Mouse (Mus musculus): Measurements from ENCODE around the gene Ccdc138.

The Ccdc138 gene

DNA sequence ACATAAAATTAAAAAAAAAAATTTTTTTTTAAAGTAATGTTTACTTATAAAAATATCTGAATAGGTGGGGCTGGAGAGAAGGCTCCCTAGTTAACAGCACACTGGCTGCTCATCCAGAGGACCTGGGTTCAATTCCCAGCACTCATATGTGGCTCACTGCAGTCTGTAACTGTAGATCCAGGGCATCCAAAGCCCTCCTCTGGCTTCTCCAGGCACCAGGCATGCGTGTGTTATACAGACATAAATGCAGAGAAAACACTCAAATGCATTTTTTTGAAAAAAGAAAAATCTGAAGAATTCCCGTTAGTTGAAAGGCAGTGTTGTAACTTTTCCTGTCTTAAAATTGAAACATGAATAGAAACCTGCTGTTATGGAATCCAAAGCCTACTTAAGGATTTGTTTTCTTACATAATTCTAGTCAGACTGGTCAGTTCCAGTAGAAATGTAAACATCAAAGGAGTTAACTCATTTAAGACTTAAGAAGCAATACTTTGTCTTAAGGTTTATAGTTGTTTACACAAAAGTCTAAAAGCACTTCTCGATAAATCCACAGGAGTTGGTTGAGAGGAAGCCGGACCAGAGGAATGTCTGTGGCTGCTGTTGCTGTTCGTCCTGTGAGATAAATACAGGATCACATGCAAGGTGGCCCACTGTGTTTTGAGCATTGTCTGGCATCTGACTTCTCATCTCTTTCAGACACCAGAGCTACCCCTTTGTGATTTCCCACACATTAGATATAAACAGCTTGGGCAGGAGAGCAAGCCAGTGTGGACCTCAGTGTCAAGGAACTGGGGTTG is 87.9 kb downstream of the Ccdc138 start:
- no peak for DNase-seq (ENCODE audit: low read depth, low spot score)

DNA sequence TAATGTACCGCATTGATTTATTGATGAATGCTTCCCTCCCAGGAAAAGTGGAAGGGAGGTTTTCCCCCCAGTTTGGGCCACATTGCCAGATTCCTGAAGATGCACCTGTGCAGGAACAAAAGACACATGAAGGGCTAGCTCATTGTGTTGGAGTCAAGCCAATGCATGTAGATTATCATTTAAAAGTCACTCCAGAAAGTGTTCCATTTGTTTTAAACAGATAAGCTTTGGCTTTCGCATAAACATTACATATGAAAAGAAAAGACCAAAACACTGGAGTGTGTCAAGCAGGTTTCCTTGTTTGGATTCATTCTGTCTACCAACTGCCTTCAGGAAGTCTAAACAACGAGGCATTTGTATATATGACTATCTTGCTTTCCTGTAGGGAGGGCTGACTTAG is 96.7 kb downstream of the Ccdc138 start:
- no peak for DNase-seq (ENCODE audit: low read depth, low spot score)

- DNase-seq (ENCODE audit: low read depth, low spot score) = no peak
Observed at GRCm38 (mm10) chr10:58595197-58595596, 97.4 kb downstream of the Ccdc138 start.

DNA sequence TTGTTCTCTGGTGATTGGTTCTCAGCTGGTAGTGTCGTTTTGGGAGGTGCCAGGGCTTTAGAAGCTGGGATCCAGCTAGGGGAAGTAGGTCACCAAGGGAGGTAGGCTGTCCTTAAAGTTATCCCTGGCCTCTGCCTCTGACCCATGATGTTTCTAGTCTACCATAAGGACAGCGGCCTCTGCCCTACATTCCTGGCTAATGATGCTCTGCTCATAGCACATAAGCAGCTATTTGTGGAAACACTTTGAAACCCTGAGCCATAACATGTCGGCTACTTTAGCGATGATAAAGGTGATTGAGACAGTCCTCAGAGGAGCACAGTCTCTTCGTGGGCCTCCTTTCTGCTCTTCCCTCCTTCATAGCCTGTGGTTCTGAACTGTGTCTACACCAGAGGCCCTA is 98.1 kb downstream of the Ccdc138 start:
- no peak for DNase-seq (ENCODE audit: low read depth, low spot score)

DNA sequence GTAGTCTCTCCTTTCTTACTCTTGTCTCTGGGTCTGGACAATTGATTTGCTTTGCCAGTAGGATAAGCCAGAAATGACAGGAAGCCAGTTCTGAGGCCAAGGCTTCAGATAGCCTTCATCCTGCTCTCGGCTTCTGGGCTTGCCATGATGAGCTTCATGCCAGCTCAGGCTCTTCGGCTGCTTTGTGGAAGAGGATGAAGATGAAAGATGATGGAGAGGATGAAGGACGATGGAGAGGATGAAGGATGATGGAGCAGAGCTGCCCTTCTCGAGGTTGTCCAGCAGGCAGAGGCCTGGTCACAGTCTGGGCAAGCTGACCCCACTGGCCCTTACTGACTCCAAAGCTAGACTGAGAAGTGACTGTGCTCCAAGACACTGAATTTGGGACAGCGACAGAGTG is 102.4 kb downstream of the Ccdc138 start:
- DNase-seq (ENCODE audit: low read depth, low spot score) = no peak

- DNase-seq (ENCODE audit: low read depth, low spot score) = no peak
Observed at GRCm38 (mm10) chr10:58600983-58601382, 103.2 kb downstream of the Ccdc138 start.

DNA sequence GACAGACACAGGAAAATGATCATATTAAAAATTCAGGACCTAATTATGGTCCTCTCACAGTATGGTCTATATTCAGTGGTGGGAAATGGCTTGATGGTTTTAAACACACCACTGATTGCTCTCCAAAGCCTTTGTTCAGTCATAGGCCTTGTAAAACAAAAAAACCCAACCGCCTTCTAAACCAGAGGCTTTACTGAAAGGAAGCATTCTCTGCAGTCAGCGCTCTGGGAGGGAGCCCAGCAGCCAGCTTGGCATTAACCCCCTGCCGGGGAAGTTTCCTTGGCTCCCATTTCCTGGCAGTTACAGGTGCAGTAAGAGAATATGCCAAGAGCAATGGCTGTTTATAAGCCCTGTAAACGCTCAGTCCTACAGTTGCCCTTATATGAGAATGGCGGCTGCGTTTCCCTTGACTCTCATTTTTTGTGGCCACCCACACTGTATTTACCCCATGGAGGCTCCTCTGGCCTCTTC is 103.7 kb downstream of the Ccdc138 start:
- peak; percentile 74 for DNase-seq (ENCODE audit: low read depth, low spot score)

DNA sequence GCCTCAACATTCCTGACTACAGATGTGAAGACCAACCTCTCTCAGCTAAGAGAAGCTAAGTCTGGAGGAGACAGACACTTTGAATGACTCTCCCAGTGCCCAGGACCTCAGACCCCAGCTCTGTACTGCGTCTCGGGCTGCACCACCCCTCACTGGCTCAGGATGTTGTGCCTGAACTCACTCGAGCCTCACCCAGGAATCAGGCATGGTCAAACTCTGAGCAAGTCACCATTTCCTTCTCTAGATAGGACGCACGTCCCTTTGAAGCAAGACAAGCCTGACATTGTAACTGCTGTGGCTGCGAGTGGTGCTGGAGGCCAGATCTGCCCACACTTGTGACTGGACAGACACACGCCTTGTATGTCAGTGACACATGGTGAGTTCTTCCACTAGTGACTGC is 104.2 kb downstream of the Ccdc138 start:
- no peak for DNase-seq (ENCODE audit: low read depth, low spot score)

GRCm38 (mm10) chr10:58604779-58605178 is 107.0 kb downstream of the Ccdc138 start:
- DNase-seq (ENCODE audit: low read depth, low spot score) = peak; percentile 49

DNA sequence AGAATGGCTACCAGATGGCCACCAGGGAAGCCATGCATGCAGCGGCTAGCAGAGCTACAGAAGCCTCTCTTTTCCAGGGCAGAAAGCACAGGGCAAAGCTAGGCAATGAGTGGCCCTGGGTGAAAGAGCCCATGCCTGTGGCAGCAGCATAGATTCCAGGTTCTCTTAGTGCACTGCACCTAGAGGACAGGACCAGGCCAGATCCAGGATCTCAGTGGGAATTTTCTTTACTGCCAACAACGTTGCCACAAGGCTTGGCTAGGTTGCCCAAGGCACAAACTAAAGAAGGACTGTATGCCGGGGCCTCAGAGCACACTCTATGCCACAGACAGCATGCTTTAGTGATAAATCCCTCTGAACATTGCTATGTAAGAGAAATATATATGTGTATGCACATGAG is 108.6 kb downstream of the Ccdc138 start:
- no peak for DNase-seq (ENCODE audit: low read depth, low spot score)

DNA sequence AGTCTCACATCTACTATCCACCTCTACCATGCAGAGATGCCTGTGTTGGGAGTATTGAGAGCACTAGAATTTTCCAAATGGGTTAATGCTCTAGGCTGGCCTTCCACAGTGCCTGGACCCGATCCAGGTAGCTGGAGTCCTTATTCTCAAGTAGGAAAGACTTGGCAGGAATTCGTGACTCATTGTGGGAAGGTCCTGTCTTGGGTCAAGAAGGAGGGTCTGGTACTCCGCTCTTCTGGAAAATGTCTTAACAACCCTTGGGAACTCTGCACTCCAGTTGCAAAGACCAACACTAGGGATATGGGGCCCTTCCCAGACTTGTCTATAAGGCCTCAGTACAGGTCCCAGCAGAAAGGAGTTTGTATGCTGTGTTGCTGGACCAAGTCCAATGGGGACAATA is 111.1 kb downstream of the Ccdc138 start:
- DNase-seq (ENCODE audit: low read depth, low spot score) = no peak

GRCm38 (mm10) chr10:58610484-58611261 is 112.9 kb downstream of the Ccdc138 start:
- peak; percentile 17 for DNase-seq (ENCODE audit: low read depth, low spot score)

DNA sequence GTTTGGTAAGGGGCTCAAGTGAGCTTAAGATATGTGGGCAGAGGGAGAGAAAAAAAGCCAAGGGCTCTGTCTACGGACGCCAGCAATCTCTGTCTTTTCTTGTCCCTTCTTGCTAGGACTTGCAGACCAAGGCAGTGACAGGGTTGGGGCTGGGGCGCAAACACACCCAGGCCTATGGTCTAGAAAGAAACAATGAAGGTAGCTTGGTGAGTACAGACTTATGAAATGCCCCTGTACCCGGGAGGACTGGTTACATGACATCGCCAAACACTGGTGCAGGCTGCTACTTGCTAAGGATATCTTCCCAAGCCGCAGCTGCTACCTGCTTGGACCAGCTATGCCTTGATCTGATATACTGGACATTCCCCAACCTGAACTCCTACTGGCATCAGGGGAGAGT is 116.9 kb downstream of the Ccdc138 start:
- DNase-seq (ENCODE audit: low read depth, low spot score) = no peak

DNA sequence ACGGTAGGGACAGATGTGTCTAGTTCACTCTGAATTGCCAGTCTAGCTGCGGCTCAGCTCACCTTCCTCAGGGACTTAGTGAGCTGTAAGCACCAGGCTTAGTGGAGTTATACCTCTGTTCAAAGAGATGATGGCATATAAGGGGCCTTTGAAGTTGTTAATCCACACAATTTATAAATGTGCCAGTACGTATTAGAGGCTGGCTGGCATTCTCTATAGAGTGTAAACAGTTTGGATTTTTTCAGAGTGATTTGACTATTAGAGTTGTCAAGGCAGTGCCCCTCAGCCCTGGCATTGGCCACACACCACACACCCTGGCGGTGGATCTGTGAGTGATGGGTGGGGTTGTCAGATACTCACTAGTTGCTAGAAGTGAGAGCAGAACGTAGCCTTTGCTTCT is 118.8 kb downstream of the Ccdc138 start:
- DNase-seq (ENCODE audit: low read depth, low spot score) = no peak

DNA sequence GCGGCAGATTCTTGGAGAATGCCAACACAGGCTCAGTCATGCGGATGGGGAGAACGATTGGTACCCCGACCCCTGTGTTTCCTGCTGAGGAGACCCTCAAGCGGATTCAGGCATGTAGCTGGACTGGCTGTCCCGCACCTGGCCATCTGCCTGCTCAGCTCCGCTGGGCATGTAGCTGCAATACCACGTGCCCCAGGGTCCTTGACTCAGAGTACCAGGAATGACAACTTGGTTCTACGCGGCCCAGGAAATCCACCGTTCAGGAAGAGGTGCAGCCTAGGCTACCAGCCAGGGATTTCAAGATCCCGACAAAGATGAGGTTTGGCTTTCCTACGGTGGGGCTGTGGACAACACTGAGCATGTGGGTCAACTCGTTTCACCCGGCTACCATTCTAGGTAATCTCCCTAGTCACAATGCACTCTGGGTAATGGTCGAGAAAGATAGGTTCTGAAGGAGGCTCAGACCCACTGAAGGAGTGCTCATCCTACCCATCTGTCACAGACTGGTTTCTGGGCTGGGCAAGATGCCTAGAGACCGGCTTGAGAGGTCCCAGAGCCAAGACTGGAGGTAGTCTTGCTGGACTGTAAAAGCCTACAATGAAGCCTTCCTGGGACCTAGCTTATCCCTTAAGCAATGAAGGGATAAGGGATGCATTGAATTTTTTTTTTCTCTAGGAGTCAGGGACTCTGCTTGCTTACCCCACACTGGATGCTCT is 120.9 kb downstream of the Ccdc138 start:
- DNase-seq (ENCODE audit: low read depth, low spot score) = peak; percentile 83

GRCm38 (mm10) chr10:58619266-58619665 is 121.5 kb downstream of the Ccdc138 start:
- DNase-seq (ENCODE audit: low read depth, low spot score) = no peak

GRCm38 (mm10) chr10:58624848-58625711 is 127.3 kb downstream of the Ccdc138 start:
- no peak for DNase-seq (ENCODE audit: low read depth, low spot score)

Measured in brain, adult 2 months (tissue).